Mouse (Mus musculus) right cerebral cortex, postnatal 25 days (tissue): Measurements from ENCODE around the gene Sertad3.
"Not testable (repeated sequence)": the region's sequence is repeated elsewhere in the genome, so short reads cannot be mapped to it uniquely, and the experiment has no call there.

Experiments used
- DNase-seq: peaks from one replicate; pipeline ENCODE4 v3.0.0; 2022

Gene Sertad3

GRCm38 (mm10) chr7:27494659-27495367, 21.2 kb downstream of the Sertad3 start:
- not testable (repeated sequence) for DNase-seq

GRCm38 (mm10) chr7:27499036-27499435, 25.5 kb downstream of the Sertad3 start, which contains the start of gene Prx:
Gene Prx, plus strand, starts transcription at chr7:27499324.
- DNase-seq: no peak

- no peak for DNase-seq
Observed at GRCm38 (mm10) chr7:27501620-27502019, 28.1 kb downstream of the Sertad3 start.

GRCm38 (mm10) chr7:27506765-27507370, 33.3 kb downstream of the Sertad3 start:
- DNase-seq: no peak

- DNase-seq: peak; percentile 88
Observed at GRCm38 (mm10) chr7:27507711-27508647, 34.4 kb downstream of the Sertad3 start.

- no peak for DNase-seq
Observed at GRCm38 (mm10) chr7:27508648-27509005, 35.1 kb downstream of the Sertad3 start.

- no peak for DNase-seq
Observed at GRCm38 (mm10) chr7:27510809-27511208, 37.2 kb downstream of the Sertad3 start.

- DNase-seq: no peak
Observed at GRCm38 (mm10) chr7:27514961-27515360, 41.4 kb downstream of the Sertad3 start.

- no peak for DNase-seq
Observed at GRCm38 (mm10) chr7:27518314-27518713, 44.7 kb downstream of the Sertad3 start.

- no peak for DNase-seq
Observed at GRCm38 (mm10) chr7:27520104-27520503, 46.5 kb downstream of the Sertad3 start.

GRCm38 (mm10) chr7:27520599-27520998, 47.0 kb downstream of the Sertad3 start:
- no peak for DNase-seq

- no peak for DNase-seq
Observed at GRCm38 (mm10) chr7:27522967-27523366, 49.4 kb downstream of the Sertad3 start, which contains the start of gene Hipk4. Gene Hipk4, plus strand, starts transcription at chr7:27523267.

- no peak for DNase-seq
Observed at GRCm38 (mm10) chr7:27523805-27524204, 50.2 kb downstream of the Sertad3 start.

GRCm38 (mm10) chr7:27526039-27526827, 52.7 kb downstream of the Sertad3 start:
- peak; percentile 72 for DNase-seq
